Mouse (Mus musculus) gastrocnemius, adult 2 months (tissue): ENCODE measurements around the gene Prkd3. TPM values are rescaled to one million over a fixed set of nuclear protein-coding genes. Genes with fewer than 3 reads are reported as not detected.
A peak's percentile ranks its signal among the peaks of the same experiment; 100 is the strongest.

Experiments
- DNase-seq: peaks from one replicate; pipeline ENCODE4 v3.0.0; 2022
- H3K27ac ChIP-seq: fragments of 200-600 bp; 2 replicates; pipeline ENCODE4 v1.8.1; 2022; ENCODE audit warnings: mild to moderate bottlenecking
- H3K4me3 ChIP-seq: fragments of 200-600 bp; 2 replicates; pipeline ENCODE4 v1.8.1; 2022; ENCODE audit warnings: mild to moderate bottlenecking, moderate library complexity
- CTCF ChIP-seq: fragments of 200-600 bp; IDR thresholded peaks from 2 replicates; pipeline ENCODE4 v1.8.1; 2022; ENCODE audit warnings: antibody characterized with exemption, mild to moderate bottlenecking, moderate library complexity
- intact Hi-C: fragments of 180-260 bp; cut with DNase I; formaldehyde crosslinking; loops from one replicate; pipeline ENCODE4 v1.15.1; 2025
- long read RNA-seq, 2 experiments: library from polyadenylated mRNA; stranded (forward); transcript quantifications; one replicate each; pipeline ENCODE4 v2.0.0; 2021
- total RNA-seq, 2 experiments: library from RNA; stranded (reverse); gene quantifications; 2 replicates each; pipeline ENCODE4 v1.2.3; 2021

The Prkd3 gene
- total RNA-seq, result 1 to 10 TPM; 8.6 to 9.7 TPM
- long read RNA-seq, experiment 1, full-length matches to known transcripts, result 4 of 8 reads
- long read RNA-seq, experiment 1, partial matches to known transcripts, result 3 of 8 reads
- long read RNA-seq, experiment 1, other reads (novel, unspliced or antisense), result 1 of 8 reads
- long read RNA-seq, experiment 2, full-length matches to known transcripts, result 2 of 3 reads
- long read RNA-seq, experiment 2, partial matches to known transcripts, result 0 of 3 reads
- long read RNA-seq, experiment 2, other reads (novel, unspliced or antisense), result 1 of 3 reads

DNA sequence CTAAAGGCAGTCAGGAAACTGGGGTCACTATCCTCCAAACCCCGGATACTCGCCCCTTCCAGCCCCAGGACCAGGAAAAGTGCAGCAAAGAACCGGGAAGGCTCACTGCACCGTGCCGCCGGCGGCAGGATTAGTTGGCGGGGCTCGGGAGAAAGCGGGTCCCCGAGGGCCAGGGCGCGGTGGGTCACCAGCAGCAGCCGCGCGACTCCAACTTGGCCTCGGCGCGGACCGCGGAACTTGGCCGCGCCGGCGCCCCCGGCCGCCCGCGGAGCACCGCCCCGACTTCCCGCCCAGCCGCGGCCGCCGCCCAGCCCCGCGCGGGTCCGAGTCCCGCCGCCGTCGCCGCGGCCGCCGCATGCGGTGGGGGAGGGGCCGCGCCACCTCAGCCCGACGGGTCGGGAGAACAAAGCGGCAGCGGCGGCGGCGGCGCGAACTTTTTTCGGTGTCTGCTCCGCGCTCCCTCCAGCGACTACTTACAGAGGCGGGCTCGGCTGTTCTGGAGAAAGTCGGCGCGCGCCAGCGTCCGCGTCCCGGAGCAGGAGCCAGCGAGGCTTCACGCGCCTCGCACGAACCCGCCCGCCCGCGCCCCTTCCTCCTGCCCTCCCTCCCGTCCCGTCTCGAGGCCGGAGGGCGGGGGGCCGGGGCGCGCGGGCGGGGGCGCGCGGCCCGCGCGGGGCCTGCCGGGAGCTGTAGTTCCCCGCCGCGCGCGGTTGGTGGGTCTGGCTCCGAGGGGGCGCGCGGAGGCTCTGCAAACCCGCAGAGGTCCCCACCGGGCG is at the start of gene Prkd3:
TSS of gene Prkd3 (minus strand) at position 609 of the 776 bp plus-strand sequence.
- peak; percentile 79 for DNase-seq
- no peak for TF ChIP-seq CTCF
- intact Hi-C loops, result loop anchor here (5.0 kb wide), 1 partner anchor 283 kb away; the partner anchor contains the start of gene Strn
- H3K27ac ChIP-seq, result peak within 1 kb of the TSS; percentile 95
- H3K4me3 ChIP-seq, result peak within 1 kb of the TSS; percentile 95

DNA sequence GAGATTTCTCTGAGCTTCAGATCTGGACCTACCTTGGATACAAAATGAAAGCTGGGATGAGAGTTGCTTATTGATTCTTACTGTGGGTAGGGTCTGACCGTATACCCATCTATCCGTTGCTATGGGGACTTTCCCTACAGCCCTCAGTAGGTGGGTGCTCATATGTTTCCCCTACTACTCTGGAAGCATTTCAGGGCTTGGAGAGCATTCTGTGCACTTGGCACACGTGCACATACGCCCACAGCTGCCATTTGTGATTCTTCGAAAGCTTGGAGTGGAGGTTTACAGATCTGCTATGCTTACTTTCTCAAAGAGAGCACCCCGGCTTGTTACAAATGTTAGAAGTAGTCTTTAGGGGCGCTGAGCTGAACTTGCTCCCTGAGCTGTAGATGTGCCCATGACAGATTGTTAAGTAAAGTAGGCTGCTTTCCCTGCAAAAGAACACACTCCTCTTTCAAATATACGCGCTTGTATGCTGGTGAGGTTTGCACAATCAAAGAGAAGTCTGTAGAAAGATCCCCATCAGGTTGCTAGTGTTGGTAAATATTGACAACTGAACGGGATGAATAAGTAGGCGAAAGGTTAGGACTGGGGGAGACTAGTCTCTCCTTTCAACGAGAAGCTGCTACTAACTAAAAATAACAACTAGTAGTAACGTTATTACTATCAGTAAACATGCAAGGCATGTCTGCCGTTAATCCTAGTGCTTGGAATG is 49.3 kb upstream of the Prkd3 start:
- Histone ChIP-seq H3K27ac (peak overlapping the region; percentile 35; the same call in 1 of the 2 replicates), H3K4me3 (no peak overlapping the region)
- DNase-seq, result no peak
- TF ChIP-seq CTCF, result no peak
- intact Hi-C loops, result no loop called here

DNA sequence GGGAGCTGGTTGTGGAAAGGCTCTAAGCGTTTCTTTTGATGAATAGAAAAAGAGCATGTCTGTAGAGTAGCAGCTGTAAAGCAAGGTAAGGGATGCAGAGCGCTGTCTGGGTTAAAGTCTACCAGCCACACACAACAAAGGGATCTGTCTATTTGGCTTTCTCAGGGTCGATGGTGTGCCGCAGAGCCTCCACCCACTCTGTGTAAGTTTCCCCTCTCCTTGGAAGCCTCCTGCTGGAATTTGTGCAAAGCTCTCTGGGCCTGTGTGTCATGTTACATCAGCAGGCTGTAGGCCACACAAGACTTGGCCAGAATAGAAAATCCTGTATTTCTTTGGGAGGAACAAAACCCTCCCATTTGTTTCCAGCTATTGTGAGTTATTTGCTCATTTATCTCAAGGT is 48.4 kb upstream of the Prkd3 start:
- intact Hi-C loops, result no loop called here
- peak overlapping the region; percentile 40 for H3K4me3 ChIP-seq
- H3K27ac ChIP-seq, result peak overlapping the region; percentile 53
- DNase-seq, result peak; percentile 37
- no peak for TF ChIP-seq CTCF

DNA sequence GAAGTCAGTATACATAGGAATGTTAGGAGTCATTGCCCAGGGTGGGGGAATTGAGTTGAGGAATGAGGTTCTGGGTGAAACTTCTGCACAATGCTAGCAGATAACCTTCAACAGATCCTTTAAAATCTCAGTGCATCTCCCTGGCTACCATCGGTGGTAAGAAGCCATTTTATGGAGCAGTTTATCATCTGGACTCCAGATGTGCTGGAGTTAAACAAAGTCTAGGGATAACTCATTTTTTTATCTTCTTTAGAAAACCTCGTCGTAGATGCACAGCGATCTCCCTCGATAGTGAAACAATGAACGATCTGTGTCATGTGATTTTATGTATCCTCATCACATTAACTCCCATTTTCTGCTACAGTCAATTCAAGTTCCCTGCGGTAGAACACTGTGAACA is 48.0 kb upstream of the Prkd3 start:
- Histone ChIP-seq H3K4me3 (peak overlapping the region; percentile 40), H3K27ac (peak overlapping the region; percentile 53)
- TF ChIP-seq CTCF, result no peak
- DNase-seq, result no peak
- intact Hi-C loops, result no loop called here

DNA sequence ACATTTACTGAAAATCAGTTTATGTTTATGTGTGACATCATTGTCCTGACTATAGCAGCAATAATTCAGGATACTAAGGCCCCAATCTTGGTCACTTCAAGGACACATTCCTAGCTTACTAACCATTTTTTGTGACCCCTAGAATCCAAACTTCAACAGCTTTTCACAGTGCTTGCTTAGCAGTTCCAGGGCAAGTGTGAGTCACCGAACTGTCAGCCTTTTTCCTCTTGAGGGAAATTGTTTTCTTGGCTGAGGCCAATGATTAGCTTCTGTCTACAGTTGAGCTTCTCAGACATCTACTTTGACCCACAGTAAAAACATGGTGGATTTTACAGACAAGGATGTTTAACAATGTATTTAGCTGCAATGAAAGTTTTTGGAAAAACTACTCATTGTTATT is 43.6 kb upstream of the Prkd3 start:
- intact Hi-C loops, result no loop called here
- no peak for DNase-seq
- Histone ChIP-seq H3K4me3 (no peak overlapping the region), H3K27ac (no peak overlapping the region)
- TF ChIP-seq CTCF, result no peak

DNA sequence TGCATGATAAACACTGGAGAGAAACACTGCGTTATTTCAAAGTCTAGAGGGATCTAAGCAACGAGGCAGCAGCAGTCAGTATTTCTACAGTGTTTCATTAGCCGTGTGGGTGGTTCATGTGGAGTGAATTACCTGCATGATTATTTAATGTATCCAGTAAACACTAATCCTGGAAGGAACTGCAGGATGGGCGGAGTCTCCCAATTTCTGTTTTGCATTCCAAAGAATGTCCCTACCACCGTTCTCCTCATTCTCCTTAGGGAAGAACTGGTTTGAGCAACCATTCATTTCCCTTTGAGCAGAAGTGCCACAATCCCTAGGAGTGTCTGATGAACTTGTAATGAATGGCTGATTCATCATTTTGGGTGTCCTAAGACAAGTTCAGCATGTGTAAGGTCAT is 39.6 kb upstream of the Prkd3 start:
- no peak for TF ChIP-seq CTCF
- DNase-seq, result no peak
- intact Hi-C loops, result no loop called here
- H3K4me3 ChIP-seq, result no peak overlapping the region
- H3K27ac ChIP-seq, result no peak overlapping the region

DNA sequence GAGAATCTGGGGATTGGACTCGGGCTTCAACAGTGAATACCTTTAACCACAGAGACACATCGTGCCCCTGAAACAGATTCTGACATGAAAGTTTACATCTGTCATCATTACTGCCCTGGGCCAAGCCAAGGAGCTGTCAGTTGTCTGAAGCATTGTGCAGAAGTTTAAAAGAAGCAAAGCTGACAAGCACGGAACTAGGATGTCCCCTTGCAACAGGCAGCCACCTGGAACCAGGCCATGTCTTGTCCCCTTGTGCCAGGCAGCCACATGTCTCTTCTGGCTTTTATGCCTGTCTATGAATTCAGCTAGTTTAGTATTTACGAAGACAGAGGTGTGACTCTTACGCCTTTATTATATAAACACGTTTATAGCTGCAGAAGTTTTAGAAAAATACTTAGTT is 37.7 kb upstream of the Prkd3 start:
- Histone ChIP-seq H3K27ac (no peak overlapping the region), H3K4me3 (no peak overlapping the region)
- intact Hi-C loops, result no loop called here
- no peak for TF ChIP-seq CTCF
- DNase-seq, result no peak

DNA sequence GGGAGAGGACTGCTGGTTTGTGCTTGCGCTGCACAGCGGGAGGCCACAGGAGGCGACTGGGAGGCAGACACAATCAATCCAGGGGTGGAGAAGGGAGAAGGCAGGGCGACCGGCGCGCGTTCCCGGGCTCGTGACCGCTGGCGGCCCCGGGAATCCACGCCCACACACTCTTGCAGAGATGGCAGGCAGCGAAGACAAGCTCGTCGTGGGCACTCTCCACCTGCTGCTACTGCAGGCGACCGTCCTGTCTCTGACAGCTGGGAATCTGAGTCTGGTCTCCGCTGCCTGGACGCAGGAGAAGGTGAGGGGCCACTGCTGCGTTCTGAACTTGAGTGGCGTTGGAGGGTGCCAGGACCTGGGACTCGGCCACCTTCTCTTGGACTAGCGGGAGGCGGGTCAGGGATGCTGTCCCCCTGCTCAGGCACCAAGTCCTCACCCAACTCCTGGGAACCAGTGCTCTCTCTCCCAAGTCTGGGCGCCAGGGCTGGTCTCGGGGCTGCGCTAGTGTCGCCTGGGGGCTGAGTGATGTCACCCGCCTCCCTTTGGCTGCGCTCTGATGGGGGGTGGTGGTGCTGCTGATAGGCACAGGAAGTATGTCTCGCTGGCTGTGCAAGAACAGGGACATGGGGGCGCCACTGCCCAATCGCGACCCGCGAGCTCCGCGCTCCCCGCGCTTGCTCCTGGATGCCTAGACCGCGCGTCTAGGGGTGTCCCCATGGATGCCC is 31.6 kb upstream of the Prkd3 start:
- no peak for TF ChIP-seq CTCF
- intact Hi-C loops, result no loop called here
- peak; percentile 78 for DNase-seq
- H3K27ac ChIP-seq, result peak overlapping the region; percentile 49; the same call in 1 of the 2 replicates
- peak overlapping the region; percentile 78 for H3K4me3 ChIP-seq

DNA sequence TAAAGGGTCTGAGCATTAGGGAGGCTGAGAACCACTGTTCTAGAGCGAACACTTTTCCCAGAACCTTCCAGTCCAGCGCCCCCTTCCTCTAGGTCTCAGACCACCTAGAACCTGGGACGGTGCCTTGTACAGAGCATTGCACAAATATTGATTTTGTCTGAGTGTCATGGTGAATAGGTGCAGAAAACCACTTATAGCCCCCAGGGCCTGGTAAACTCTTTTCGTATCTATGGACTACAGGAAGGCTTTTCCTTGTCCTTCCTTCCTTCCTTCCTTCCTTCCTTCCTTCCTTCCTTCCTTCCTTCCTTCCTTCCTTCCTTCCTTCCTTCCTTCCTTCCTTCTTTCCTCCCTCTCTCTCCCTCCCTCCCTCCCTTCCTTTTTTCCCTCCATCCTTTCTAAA is 31.0 kb upstream of the Prkd3 start, which contains the start of gene Qpct:
TSS of gene Qpct (plus strand) at position 301 of the 400 bp plus-strand sequence.
- peak within 1 kb of the TSS; percentile 49; the same call in 1 of the 2 replicates for H3K27ac ChIP-seq
- intact Hi-C loops, result no loop called here

DNA sequence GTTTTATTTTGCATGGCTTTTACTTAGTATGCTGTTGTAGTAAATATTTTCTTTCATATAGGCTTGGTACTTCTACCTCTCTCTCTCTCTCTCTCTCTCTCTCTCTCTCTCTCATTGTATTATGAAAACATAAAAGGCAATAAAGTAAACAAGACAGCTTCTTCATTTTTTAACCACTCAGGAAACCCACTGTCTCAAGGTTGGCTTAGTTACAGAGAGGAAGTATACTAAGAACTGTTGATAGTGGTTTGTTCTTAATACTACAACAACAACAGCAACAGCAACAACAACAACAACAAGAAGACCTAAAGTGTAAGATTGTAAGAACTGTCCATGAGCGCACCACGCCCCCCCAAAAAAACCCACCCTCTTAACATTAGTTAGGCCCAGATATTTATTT is 23.1 kb upstream of the Prkd3 start:
- intact Hi-C loops, result no loop called here
- DNase-seq, result no peak
- no peak overlapping the region for H3K4me3 ChIP-seq
- TF ChIP-seq CTCF, result no peak
- no peak overlapping the region for H3K27ac ChIP-seq

More for the DNA sequence above, 31.0 kb upstream of the Prkd3 start, which contains the start of gene Qpct:
- H3K4me3 ChIP-seq, result peak within 1 kb of the TSS; percentile 78
- no peak for DNase-seq
- no peak for TF ChIP-seq CTCF

DNA sequence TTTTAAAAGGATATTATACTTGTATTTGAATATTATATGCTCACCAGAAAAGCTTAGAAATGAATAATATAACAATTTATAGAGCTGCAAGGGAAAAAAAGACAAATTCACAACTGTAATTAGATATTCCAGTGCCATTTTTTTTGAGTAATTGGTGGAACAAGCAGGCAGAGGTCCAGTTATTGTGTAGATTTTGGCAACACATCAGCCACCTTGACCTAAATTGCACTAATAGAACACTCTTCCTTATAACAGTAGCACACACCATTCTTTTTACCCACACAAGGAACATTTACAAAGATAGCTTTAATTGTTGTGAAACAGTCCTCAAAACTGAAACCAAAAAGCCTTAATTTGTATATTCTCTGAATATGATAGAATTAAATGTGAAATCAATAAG is 19.0 kb upstream of the Prkd3 start:
- H3K27ac ChIP-seq, result no peak overlapping the region
- DNase-seq, result no peak
- no peak for TF ChIP-seq CTCF
- H3K4me3 ChIP-seq, result no peak overlapping the region
- intact Hi-C loops, result no loop called here

DNA sequence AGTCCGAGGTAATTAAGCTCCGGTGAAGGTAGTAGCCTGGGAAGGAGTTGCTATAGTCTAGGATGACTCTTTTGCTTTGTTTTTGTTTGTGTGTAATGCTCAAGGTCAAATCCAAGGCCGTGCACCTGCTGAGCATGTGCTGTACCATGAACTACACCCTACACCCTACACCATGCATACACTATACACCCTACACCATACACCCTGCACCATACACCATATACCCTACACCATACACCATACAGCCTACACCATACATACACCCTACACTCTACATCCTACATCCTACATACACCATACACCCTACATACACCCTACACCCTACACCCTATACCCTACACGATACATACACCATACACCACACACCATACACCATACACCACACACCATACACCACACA is 12.2 kb upstream of the Prkd3 start:
- TF ChIP-seq CTCF, result no peak
- intact Hi-C loops, result no loop called here
- Histone ChIP-seq H3K4me3 (no peak overlapping the region), H3K27ac (no peak overlapping the region)
- no peak for DNase-seq
